Comparison of ENCODE assay signal across 19 mouse cellular contexts in genomic region chr2:115963293-115963835, GRCm38 (mm10).
DNase-seq lines count a peak whose midpoint lies in the region; ATAC-seq and TF ChIP-seq lines count a peak whose summit lies in the region.
"Had no signal": no experiment of that assay in that cellular context is flagged by ENCODE, and none has a peak within 500 bp of the region (broad histone marks: within the 10 kb centered on the region; RNA-seq: fewer than 3 reads in every experiment).

No protein-coding gene starts in this region.

- H3K4me1 ChIP-seq in heart, embryonic 15.5 days (replicated peaks) = peaks cover 26% of the 10 kb centered on the region
- 0 out of 2 replicates have a peak, but pooled peaks cover 3% of the 10 kb centered on the region for H3K4me1 ChIP-seq in kidney, embryonic 16.5 days (ENCODE audit: insufficient read depth, low read length)
- peaks cover 16% of the 10 kb centered on the region for H3K4me1 ChIP-seq in olfactory bulb, adult 2 months (ENCODE audit: control insufficient read depth, insufficient read depth, low read length)

- 15% methylated on average over 5 of the region's 5 CpGs for WGBS in heart, embryonic 15.5 days
- 56% methylated on average over 5 of the region's 5 CpGs for WGBS in kidney, embryonic 16.5 days
- 15% methylated on average over 5 of the region's 5 CpGs for WGBS in olfactory bulb, adult 2 months

- no peaks in the 10 kb centered on the region for H3K9me3 ChIP-seq in heart, embryonic 15.5 days (replicated peaks)
- no peaks in the 10 kb centered on the region for H3K9me3 ChIP-seq in kidney, embryonic 16.5 days (ENCODE audit: low read length)
- H3K9me3 ChIP-seq: neural tube, embryonic 13.5 days had no signal

- H3K9ac ChIP-seq in heart, embryonic 15.5 days = no peak overlapping the region
- H3K9ac ChIP-seq in kidney, embryonic 16.5 days (replicated peaks; ENCODE audit: low read length) = no peak overlapping the region
- H3K9ac ChIP-seq: neural tube, embryonic 13.5 days had no signal

- H3K27ac ChIP-seq in heart, embryonic 15.5 days = peak overlapping the region; percentile 60
- 0 out of 2 replicates have a peak overlapping the region, but pooled peaks have one; percentile 21 for H3K27ac ChIP-seq in kidney, embryonic 16.5 days (ENCODE audit: low read length)
- H3K27ac ChIP-seq in olfactory bulb, adult 2 months (ENCODE audit: insufficient read depth, low read depth, low read length) = peak overlapping the region; percentile 27
- H3K27ac ChIP-seq: kidney, postnatal 0 days; neural tube, embryonic 13.5 days had no signal

- H3K27me3 ChIP-seq in heart, embryonic 15.5 days = no peaks in the 10 kb centered on the region
- no peaks in the 10 kb centered on the region for H3K27me3 ChIP-seq in kidney, embryonic 16.5 days (ENCODE audit: insufficient read depth, low read length)
- H3K27me3 ChIP-seq: neural tube, embryonic 13.5 days had no signal

- intact Hi-C loops in heart, postnatal 36 days (cut with DNase I) = no loop called here

- no peak for TF ChIP-seq POLR2A in olfactory bulb, adult 2 months (IDR thresholded peaks at IDR 0.05; ENCODE audit: insufficient read depth, low read depth, low read length)

- no peaks in the 10 kb centered on the region for H3K36me3 ChIP-seq in heart, embryonic 15.5 days
- 0 out of 2 replicates have a peak, but pooled peaks cover 5% of the 10 kb centered on the region for H3K36me3 ChIP-seq in kidney, embryonic 16.5 days (ENCODE audit: insufficient read depth, low read length)
- H3K36me3 ChIP-seq: neural tube, embryonic 13.5 days had no signal

- no peak for DNase-seq in frontal cortex, postnatal 14 days (ENCODE audit: low spot score in 2 of 2)
- no peak for DNase-seq in heart, postnatal 36 days
- no peak for DNase-seq in kidney, postnatal 14 days
- DNase-seq in layer of hippocampus, postnatal 25 days (ENCODE audit: extremely low spot score in 1 of 2, low spot score in 1 of 2) = no peak
- DNase-seq: adrenal gland, postnatal 10 days; cerebellum, adult 9-11 months; left cerebral cortex, postnatal 4 days; liver; thymus, postnatal 25 days had no signal

- no peak overlapping the region for H3K4me3 ChIP-seq in heart, embryonic 15.5 days
- no peak overlapping the region for H3K4me3 ChIP-seq in kidney, embryonic 16.5 days (ENCODE audit: low read length)
- no peak overlapping the region for H3K4me3 ChIP-seq in olfactory bulb, adult 2 months (ENCODE audit: insufficient read depth, low read depth, low read length)
- H3K4me3 ChIP-seq: neural tube, embryonic 13.5 days had no signal

- ATAC-seq in frontal cortex, adult (ENCODE audit: low TSS enrichment) = peak; percentile 59
- ATAC-seq in heart, embryonic 15.5 days (replicated peaks; ENCODE audit: insufficient number of reproducible peaks, insufficient read depth, low FRiP score, low read depth) = no peak
- ATAC-seq in kidney, embryonic 16.5 days (ENCODE audit: low FRiP score, low TSS enrichment) = no peak
- ATAC-seq: activated CD4-positive, CD25-positive, alpha-beta regulatory T cell, adult 4 months; intestine, postnatal 0 days; lung, postnatal 0 days had no signal

- TF ChIP-seq CTCF in olfactory bulb, adult 2 months (IDR thresholded peaks at IDR 0.05; ENCODE audit: insufficient read depth, low read depth, low read length) = no peak

- peak overlapping the region; percentile 21 for H3K4me2 ChIP-seq in heart, embryonic 15.5 days
- no peak overlapping the region for H3K4me2 ChIP-seq in kidney, embryonic 16.5 days (replicated peaks; ENCODE audit: low read depth, low read length)
- H3K4me2 ChIP-seq: midbrain, embryonic 11.5 days; neural tube, embryonic 13.5 days had no signal
